Mouse (Mus musculus) liver, embryonic 11.5 days (tissue): ENCODE data around the gene Lin7a. TPM values are rescaled to one million over a fixed set of nuclear protein-coding genes. Genes with fewer than 3 reads are reported as not detected.
"Not testable (repeated sequence)": the region's sequence is repeated elsewhere in the genome, so short reads cannot be mapped to it uniquely, and the experiment has no call there.

Source experiments
- ATAC-seq: fragments of 200-750 bp; cut with Nextera tagmentation; replicated peaks from 2 replicates; pipeline ENCODE4 v1.8.0; 2017; ENCODE audit warnings: moderate number of reproducible peaks, mild to moderate bottlenecking, moderate TSS enrichment, moderate library complexity; ENCODE audit not compliant: low FRiP score
- DNase-seq: peaks from one replicate; pipeline ENCODE4 v3.0.0-alpha.2; 2017; ENCODE audit warnings: low spot score
- H3K27ac ChIP-seq: fragments of 300-500 bp; sonication (generic); 2 replicates; pipeline ENCODE4 v1.5.1; 2014; ENCODE audit warnings: mild to moderate bottlenecking, low read depth, low read length, control low read depth
- H3K27me3 ChIP-seq: fragments of 300-500 bp; sonication (generic); replicated peaks from 2 replicates; pipeline ENCODE4 v1.6.1; 2014; ENCODE audit warnings: low read length, mixed read lengths; ENCODE audit not compliant: control insufficient read depth, insufficient read depth
- H3K36me3 ChIP-seq: fragments of 300-500 bp; sonication (generic); 2 replicates; pipeline ENCODE4 v1.6.1; 2014; ENCODE audit warnings: mild to moderate bottlenecking, low read length, moderate library complexity, mixed read lengths; ENCODE audit not compliant: control insufficient read depth, insufficient read depth
- H3K4me1 ChIP-seq: fragments of 300-500 bp; sonication (generic); replicated peaks from 2 replicates; pipeline ENCODE4 v1.6.1; 2014; ENCODE audit warnings: low read length, mixed read lengths; ENCODE audit not compliant: control insufficient read depth, insufficient read depth
- H3K4me2 ChIP-seq: fragments of 300-500 bp; sonication (generic); 2 replicates; pipeline ENCODE4 v1.6.1; 2014; ENCODE audit warnings: mild to moderate bottlenecking, control low read depth, moderate library complexity
- H3K4me3 ChIP-seq: fragments of 300-500 bp; sonication (generic); 2 replicates; pipeline ENCODE4 v1.5.1; 2014; ENCODE audit warnings: low read depth, low read length, control low read depth
- H3K9ac ChIP-seq: fragments of 300-500 bp; sonication (generic); 2 replicates; pipeline ENCODE4 v1.6.1; 2014; ENCODE audit warnings: low read depth, low read length, control low read depth
- H3K9me3 ChIP-seq: fragments of 300-500 bp; sonication (generic); 2 replicates; pipeline ENCODE4 v1.6.1; 2016; ENCODE audit warnings: low read length, inconsistent platforms, mixed read lengths; ENCODE audit not compliant: control insufficient read depth
- WGBS: fragments of 180-500 bp; shearing (Covaris S2); extraction: QIAGEN DNeasy Blood & Tissue Kit; methylation state at CpG from one replicate; pipeline ENCODE4 v1.1.7; 2014; 5-methylcytosine and 5-hydroxymethylcytosine counted together
- polyA plus RNA-seq: library from polyadenylated mRNA; unstranded; fragments of >200 nt; fragmentation: Nextera tagmentation; extraction: Ambion mirVana; gene quantifications from 2 replicates; pipeline ENCODE4 v1.2.1, GENCODE M21; 2014

The Lin7a gene
- polyA plus RNA-seq, 1 experiment from 2014 or later: 1.2 TPM

GRCm38 (mm10) chr10:107240446-107240845 is 31.0 kb upstream of the Lin7a start:
- Histone ChIP-seq H3K4me1 (no peaks in the 10 kb centered on the region), H3K27ac (no peak overlapping the region), H3K4me3 (no peak overlapping the region), H3K36me3 (no peaks in the 10 kb centered on the region), H3K4me2 (no peak overlapping the region), H3K27me3 (no peaks in the 10 kb centered on the region), H3K9me3 (no peaks in the 10 kb centered on the region), H3K9ac (no peak overlapping the region)
- ATAC-seq (no peak), DNase-seq (no peak)
- 83% methylated on average over 1 of the region's 1 CpGs for WGBS

- no peaks in the 10 kb centered on the region for H3K9me3 ChIP-seq
- H3K27ac ChIP-seq: no peak overlapping the region
- H3K9ac ChIP-seq: no peak overlapping the region
- no peak overlapping the region for H3K4me3 ChIP-seq
- no peaks in the 10 kb centered on the region for H3K36me3 ChIP-seq
- no peaks in the 10 kb centered on the region for H3K4me1 ChIP-seq
- no peaks in the 10 kb centered on the region for H3K27me3 ChIP-seq
- ATAC-seq: no peak
- DNase-seq: no peak
- no peak overlapping the region for H3K4me2 ChIP-seq
- 91% methylated on average over 3 of the region's 3 CpGs for WGBS
These were observed 30.5 kb upstream of the Lin7a start for GRCm38 (mm10) chr10:107240986-107241385.

GRCm38 (mm10) chr10:107241406-107241805 is 30.1 kb upstream of the Lin7a start:
- Histone ChIP-seq H3K4me2 (no peak overlapping the region), H3K4me1 (no peaks in the 10 kb centered on the region), H3K27me3 (no peaks in the 10 kb centered on the region), H3K9me3 (no peaks in the 10 kb centered on the region), H3K4me3 (no peak overlapping the region), H3K36me3 (no peaks in the 10 kb centered on the region), H3K27ac (no peak overlapping the region), H3K9ac (no peak overlapping the region)
- no peak for ATAC-seq
- DNase-seq: no peak

GRCm38 (mm10) chr10:107241999-107242398 is 29.5 kb upstream of the Lin7a start:
- not testable (repeated sequence) for H3K27ac ChIP-seq, H3K27me3 ChIP-seq, H3K4me2 ChIP-seq, ATAC-seq, H3K36me3 ChIP-seq, H3K9me3 ChIP-seq, H3K4me3 ChIP-seq, H3K4me1 ChIP-seq, H3K9ac ChIP-seq, DNase-seq
- WGBS: 81% methylated on average over 1 of the region's 1 CpGs

GRCm38 (mm10) chr10:107242696-107243400 is 28.6 kb upstream of the Lin7a start:
- Histone ChIP-seq H3K27ac (no peak overlapping the region), H3K9ac (no peak overlapping the region), H3K27me3 (no peaks in the 10 kb centered on the region), H3K4me2 (no peak overlapping the region), H3K4me1 (no peaks in the 10 kb centered on the region), H3K36me3 (no peaks in the 10 kb centered on the region), H3K9me3 (no peaks in the 10 kb centered on the region), H3K4me3 (no peak overlapping the region)
- 67% methylated on average over 1 of the region's 1 CpGs for WGBS
- DNase-seq (no peak), ATAC-seq (no peak)

GRCm38 (mm10) chr10:107244211-107244610 is 27.3 kb upstream of the Lin7a start:
- ATAC-seq: no peak
- no peaks in the 10 kb centered on the region for H3K36me3 ChIP-seq
- no peak for DNase-seq
- no peak overlapping the region for H3K27ac ChIP-seq
- no peak overlapping the region for H3K4me3 ChIP-seq
- no peaks in the 10 kb centered on the region for H3K4me1 ChIP-seq
- no peak overlapping the region for H3K4me2 ChIP-seq
- no peaks in the 10 kb centered on the region for H3K9me3 ChIP-seq
- no peaks in the 10 kb centered on the region for H3K27me3 ChIP-seq
- WGBS: 80% methylated on average over 2 of the region's 2 CpGs
- no peak overlapping the region for H3K9ac ChIP-seq

DNA sequence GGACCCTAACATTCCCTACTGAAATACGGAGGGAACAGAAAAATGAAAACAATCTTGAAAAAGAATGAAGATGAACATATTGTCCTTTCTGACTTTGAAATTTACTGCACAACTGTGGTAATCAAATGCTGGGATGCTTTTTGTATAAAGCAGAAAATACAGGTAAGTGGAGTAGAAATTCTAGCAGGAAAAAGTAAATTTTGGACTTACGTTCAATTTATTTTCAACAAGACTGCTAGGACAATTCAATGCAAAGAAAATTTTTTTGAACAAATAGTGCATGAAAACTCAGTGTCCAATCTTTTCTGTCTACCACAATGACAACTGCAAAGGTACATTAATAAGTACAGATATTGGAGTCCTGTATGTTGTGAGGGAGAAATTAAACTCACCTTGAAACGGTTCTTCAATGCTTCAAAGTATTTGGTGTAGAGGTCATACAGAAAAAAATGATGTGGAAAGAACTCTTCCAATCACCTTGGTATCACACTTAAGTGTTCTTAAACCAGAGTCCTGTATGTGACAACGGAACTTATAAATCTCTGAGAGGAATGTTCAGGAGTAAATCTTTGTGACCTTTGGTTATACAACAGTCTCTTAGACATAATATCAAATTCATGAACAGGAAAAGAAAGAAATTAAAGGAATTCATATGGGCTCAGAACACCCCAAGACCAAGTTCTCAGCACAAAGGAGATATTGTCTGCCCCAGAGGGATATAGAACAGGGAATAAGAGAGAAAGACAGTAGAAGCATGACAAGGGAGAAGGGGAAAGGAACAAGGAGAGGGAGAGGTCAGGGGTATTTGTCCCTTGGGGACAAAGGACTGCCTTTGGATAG is 26.6 kb upstream of the Lin7a start:
- DNase-seq (no peak), ATAC-seq (no peak)
- Histone ChIP-seq H3K36me3 (no peaks in the 10 kb centered on the region), H3K27ac (no peak overlapping the region), H3K27me3 (no peaks in the 10 kb centered on the region), H3K9me3 (no peaks in the 10 kb centered on the region), H3K9ac (no peak overlapping the region), H3K4me3 (no peak overlapping the region), H3K4me1 (no peaks in the 10 kb centered on the region), H3K4me2 (no peak overlapping the region)
- WGBS: 84% methylated on average over 4 of the region's 4 CpGs

- WGBS: 38% methylated on average over 2 of the region's 2 CpGs
- H3K27me3 ChIP-seq: no peaks in the 10 kb centered on the region
- no peak overlapping the region for H3K4me2 ChIP-seq
- no peak overlapping the region for H3K27ac ChIP-seq
- no peak overlapping the region for H3K4me3 ChIP-seq
- no peak for DNase-seq
- ATAC-seq: no peak
- no peaks in the 10 kb centered on the region for H3K9me3 ChIP-seq
- no peaks in the 10 kb centered on the region for H3K36me3 ChIP-seq
- no peak overlapping the region for H3K9ac ChIP-seq
- H3K4me1 ChIP-seq: no peaks in the 10 kb centered on the region
These were observed 26.0 kb upstream of the Lin7a start for GRCm38 (mm10) chr10:107245531-107245840.

- ATAC-seq (no peak), DNase-seq (no peak)
- H3K4me1 ChIP-seq: no peaks in the 10 kb centered on the region
- H3K36me3 ChIP-seq: no peaks in the 10 kb centered on the region
- 75% methylated on average over 2 of the region's 2 CpGs for WGBS
- H3K27ac ChIP-seq: no peak overlapping the region
- H3K9me3 ChIP-seq: no peaks in the 10 kb centered on the region
- no peak overlapping the region for H3K4me3 ChIP-seq
- no peaks in the 10 kb centered on the region for H3K27me3 ChIP-seq
- H3K9ac ChIP-seq: no peak overlapping the region
- H3K4me2 ChIP-seq: no peak overlapping the region
These were observed 25.5 kb upstream of the Lin7a start for GRCm38 (mm10) chr10:107245961-107246460.
